In the genomic region with DNA sequence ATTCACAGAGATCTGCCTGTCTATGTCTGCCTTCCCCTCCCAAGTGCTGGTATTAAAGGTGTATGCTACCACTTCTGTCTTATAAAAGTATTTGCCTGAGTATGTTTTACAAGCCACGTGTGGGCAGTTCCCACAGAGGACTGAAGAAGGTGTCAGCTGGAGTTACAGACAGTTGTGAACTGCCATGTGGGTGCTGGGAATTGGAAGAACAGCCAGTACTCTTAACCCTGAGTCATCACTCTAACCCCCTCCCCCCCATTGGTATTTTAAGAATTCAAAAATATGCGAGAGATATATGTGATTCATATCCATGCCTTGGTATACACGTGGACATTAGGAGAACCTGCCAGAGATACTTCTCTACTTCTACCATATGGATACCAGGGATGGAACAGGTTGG, we compare ENCODE assay signal across 35 mouse cellular contexts. TPM values are rescaled to one million over a fixed set of nuclear protein-coding genes. Genes with fewer than 3 reads are reported as not detected.
DNase-seq lines count a peak whose midpoint lies in the region; ATAC-seq and TF ChIP-seq lines count a peak whose summit lies in the region.
"Had no signal": no experiment of that assay in that cellular context is flagged by ENCODE, and none has a peak within 500 bp of the region (broad histone marks: within the 10 kb centered on the region; RNA-seq: fewer than 3 reads in every experiment).

No protein-coding gene starts in this region.

- peak; percentile 25; the same call in 1 of the 2 replicates for TF ChIP-seq EP300 in lung, postnatal 0 days (IDR thresholded peaks at IDR 0.05)

- peak; percentile 33 to 48 for DNase-seq in frontal cortex, adult 2 months (ENCODE audit: extremely low spot score in 1 of 2, low spot score in 1 of 2)
- no peak for DNase-seq in frontal cortex, postnatal 25 days (ENCODE audit: low spot score in 2 of 2)
- peak; percentile 16 for DNase-seq in lung, postnatal 0 days (ENCODE audit: low spot score)
- DNase-seq in lung, postnatal 10 days: no peak
- peak; percentile 37 for DNase-seq in 3134 (ENCODE audit: extremely low read depth, insufficient read length, low spot score)
- DNase-seq in Muller cell, postnatal 12 days (ENCODE audit: inconsistent ontology term): peak; percentile 73
- no peak for DNase-seq in urinary bladder, postnatal 4 days (ENCODE audit: low spot score in 2 of 2)
- no peak for DNase-seq in embryo, embryonic 11 days
- DNase-seq: adrenal gland, postnatal 10 days; B cell, adult 2 months; cerebellum, adult 11 months; cerebellum, postnatal 36 days; gastrocnemius, postnatal 14 days; heart, adult 11 months; heart, postnatal 10 days; kidney, adult 11 months; kidney, postnatal 25 days; lung, embryonic 14.5 days; lung, postnatal 36 days; retina, postnatal 1 day had no signal

- no peak overlapping the region for H3K4me2 ChIP-seq in lung, postnatal 0 days (replicated peaks; ENCODE audit: low read depth, low read length)
- H3K4me2 ChIP-seq: embryonic facial prominence, embryonic 12.5 days; forebrain, embryonic 15.5 days; heart, embryonic 12.5 days; hindbrain, embryonic 15.5 days; kidney, embryonic 15.5 days; limb, embryonic 12.5 days; liver, embryonic 15.5 days; lung, embryonic 14.5 days; midbrain, embryonic 13.5 days; neural tube, embryonic 15.5 days; stomach, embryonic 15.5 days had no signal

- ATAC-seq in lung, postnatal 0 days: no peak; the same call in 1 of the 2 replicates
- ATAC-seq: forebrain, embryonic 15.5 days; inflammation-experienced regulatory T-cells, adult 6 months; midbrain, embryonic 13.5 days; Patski had no signal

- no peak overlapping the region for H3K4me3 ChIP-seq in lung, postnatal 0 days (ENCODE audit: low read depth, low read length)
- H3K4me3 ChIP-seq: embryonic facial prominence, embryonic 12.5 days; forebrain, embryonic 10.5 days; forebrain, embryonic 15.5 days; heart, embryonic 12.5 days; hindbrain, embryonic 10.5 days; hindbrain, embryonic 15.5 days; kidney, embryonic 15.5 days; limb, embryonic 12.5 days; liver, embryonic 15.5 days; midbrain, embryonic 13.5 days; neural tube, embryonic 15.5 days; stomach, embryonic 15.5 days had no signal

- WGBS in lung, postnatal 0 days: 30% methylated on average over 3 of the region's 3 CpGs

- H3K36me3 ChIP-seq in lung, postnatal 0 days (ENCODE audit: insufficient read depth, low read length): no peaks in the 10 kb centered on the region

- no peaks in the 10 kb centered on the region for H3K4me1 ChIP-seq in lung, postnatal 0 days (ENCODE audit: insufficient read depth, low read depth, low read length)
- H3K4me1 ChIP-seq: embryonic facial prominence, embryonic 12.5 days; forebrain, embryonic 10.5 days; forebrain, embryonic 15.5 days; hindbrain, embryonic 10.5 days; hindbrain, embryonic 15.5 days; kidney, embryonic 15.5 days; liver, embryonic 15.5 days; neural tube, embryonic 15.5 days; stomach, embryonic 15.5 days had no signal

- H3K9me3 ChIP-seq in lung, postnatal 0 days (ENCODE audit: low read length): no peaks in the 10 kb centered on the region
- H3K9me3 ChIP-seq: embryonic facial prominence, embryonic 12.5 days; forebrain, embryonic 10.5 days; forebrain, embryonic 15.5 days; heart, embryonic 12.5 days; hindbrain, embryonic 10.5 days; hindbrain, embryonic 15.5 days; kidney, embryonic 15.5 days; limb, embryonic 12.5 days; liver, embryonic 15.5 days; midbrain, embryonic 13.5 days; neural tube, embryonic 15.5 days; stomach, embryonic 15.5 days had no signal

- H3K27me3 ChIP-seq in lung, postnatal 0 days (replicated peaks; ENCODE audit: insufficient read depth, low read length): no peaks in the 10 kb centered on the region
- H3K27me3 ChIP-seq: CH12.LX; embryonic facial prominence, embryonic 12.5 days; forebrain, embryonic 15.5 days; heart, embryonic 12.5 days; hindbrain, embryonic 15.5 days; kidney, embryonic 15.5 days; limb, embryonic 12.5 days; liver, embryonic 15.5 days; midbrain, embryonic 13.5 days; neural tube, embryonic 15.5 days; Patski; stomach, embryonic 15.5 days had no signal

- TF ChIP-seq CTCF in lung, postnatal 0 days (IDR thresholded peaks at IDR 0.05): no peak

- H3K27ac ChIP-seq in lung, postnatal 0 days (ENCODE audit: low read length): no peak overlapping the region
- H3K27ac ChIP-seq: embryonic facial prominence, embryonic 12.5 days; forebrain, embryonic 10.5 days; forebrain, embryonic 15.5 days; hindbrain, embryonic 10.5 days; hindbrain, embryonic 15.5 days; kidney, embryonic 15.5 days; limb, embryonic 12.5 days; liver, embryonic 15.5 days; midbrain, embryonic 13.5 days; neural tube, embryonic 15.5 days; stomach, embryonic 15.5 days had no signal

- no peak overlapping the region for H3K9ac ChIP-seq in lung, postnatal 0 days (replicated peaks; ENCODE audit: low read depth)
- H3K9ac ChIP-seq: embryonic facial prominence, embryonic 12.5 days; forebrain, embryonic 15.5 days; heart, embryonic 12.5 days; hindbrain, embryonic 15.5 days; kidney, embryonic 15.5 days; limb, embryonic 12.5 days; liver, embryonic 15.5 days; lung, embryonic 14.5 days; midbrain, embryonic 13.5 days; neural tube, embryonic 15.5 days; stomach, embryonic 15.5 days had no signal

RNA-seq across cellular contexts. Expression of gene Sec63, which starts 20.4 kb away (rescaled TPM):
- 48.5 and 58.9 TPM in 2 replicates for polyA plus RNA-seq in frontal cortex, adult 2 months (2012; rRNA removed)
- 15.1 and 17.2 TPM in 2 replicates for polyA plus RNA-seq in lung, postnatal 0 days (2015; fragmentation: Nextera tagmentation; extraction: Ambion mirVana)

Comparison
In these comparisons a context has a peak if more than half of its experiments do, and no peak if none do; other contexts are left out.
1. DNase-seq: peak in frontal cortex, adult 2 months (2 of 2), lung, postnatal 0 days (single experiment), 3134 (single experiment) and Muller cell, postnatal 12 days (single experiment); none in frontal cortex, postnatal 25 days (0 of 2), lung, postnatal 10 days (single experiment), urinary bladder, postnatal 4 days (0 of 2) and embryo, embryonic 11 days (single experiment).